Mouse (Mus musculus): ENCODE results near the gene Nanos2.

GRCm38 (mm10) chr7:18962795-18963194, 24.4 kb upstream of the Nanos2 start:
- TF ChIP-seq CTCF (IDR thresholded peaks at IDR 0.05; ENCODE audit: low read depth) (no peak), EP300 (IDR thresholded peaks at IDR 0.05; ENCODE audit: low read depth) (no peak)
